Mouse (Mus musculus): Measurements from ENCODE around the gene Zfp787.
A peak's percentile ranks its signal among the peaks of the same experiment; 100 is the strongest.

Gene Zfp787

DNA sequence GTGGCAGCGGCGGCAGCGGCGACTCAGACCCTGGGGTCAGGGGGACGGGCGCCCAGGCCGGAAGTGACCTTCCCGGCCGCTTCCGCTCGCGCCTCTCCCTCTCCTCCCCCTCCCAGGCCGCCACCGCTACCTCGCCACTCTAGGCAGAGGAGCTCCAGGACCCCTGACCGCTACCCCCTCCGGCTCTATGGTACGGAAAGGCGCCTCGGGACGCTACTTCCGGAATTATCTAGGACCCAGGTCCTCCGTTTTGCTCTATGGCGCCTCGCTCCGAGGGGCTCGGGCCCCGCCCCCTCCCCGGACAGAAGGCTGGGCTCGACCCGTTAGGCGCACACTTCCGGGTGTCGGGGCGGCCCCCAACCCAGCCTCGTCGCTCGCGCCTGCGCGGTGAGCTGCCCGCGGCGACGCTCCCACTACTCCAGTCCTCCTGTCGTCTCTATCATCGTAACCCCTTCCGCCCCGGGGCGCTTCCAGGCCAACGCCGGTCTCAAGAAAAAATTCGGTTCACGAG, at the start of gene Zfp787:
Gene Zfp787, minus strand, starts transcription at position 97 of the 511 bp plus-strand sequence.
- DNase-seq, result peak; percentile 95 to 96

DNA sequence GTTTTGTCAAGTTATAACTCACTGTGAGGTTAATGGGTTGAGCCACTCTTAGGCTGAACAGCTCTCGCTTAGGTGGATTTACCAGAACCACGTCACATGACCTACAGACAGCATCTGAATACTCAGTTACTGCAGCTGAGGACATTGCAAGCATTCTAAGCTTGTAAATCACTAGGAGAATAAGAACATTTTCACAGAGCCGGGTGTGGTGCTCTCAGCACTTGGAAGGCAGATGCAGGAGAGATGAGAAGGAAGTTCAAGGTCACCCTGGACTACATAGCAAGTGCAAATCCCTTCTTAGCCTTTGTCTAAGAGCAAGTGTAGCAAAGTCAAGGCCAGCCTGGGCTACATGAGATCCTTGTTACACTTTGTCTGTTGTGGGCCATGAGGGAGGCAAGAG, 48.4 kb upstream of the Zfp787 start:
- no peak for DNase-seq

DNA sequence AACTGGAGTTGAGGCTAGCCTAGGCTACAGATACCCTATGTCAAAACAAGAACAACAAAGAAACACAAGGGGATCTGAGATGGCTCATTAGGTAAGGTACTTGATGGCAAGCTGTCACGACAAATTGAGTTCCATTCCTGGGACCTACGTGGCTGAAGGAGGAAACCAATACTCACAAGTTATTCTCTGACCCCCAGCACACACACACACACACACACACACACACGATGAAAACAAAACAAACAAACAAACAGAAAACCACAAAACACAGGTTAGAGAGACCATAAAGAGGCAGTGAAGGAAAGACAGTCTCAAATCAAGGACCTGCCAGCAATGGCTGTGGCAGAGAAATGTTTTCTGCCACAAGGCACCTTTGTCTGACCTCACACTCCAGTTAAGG, 41.0 kb upstream of the Zfp787 start, which contains the start of gene Galp:
Gene Galp, plus strand, starts transcription at position 301 of the 400 bp plus-strand sequence.
- no peak for DNase-seq

DNA sequence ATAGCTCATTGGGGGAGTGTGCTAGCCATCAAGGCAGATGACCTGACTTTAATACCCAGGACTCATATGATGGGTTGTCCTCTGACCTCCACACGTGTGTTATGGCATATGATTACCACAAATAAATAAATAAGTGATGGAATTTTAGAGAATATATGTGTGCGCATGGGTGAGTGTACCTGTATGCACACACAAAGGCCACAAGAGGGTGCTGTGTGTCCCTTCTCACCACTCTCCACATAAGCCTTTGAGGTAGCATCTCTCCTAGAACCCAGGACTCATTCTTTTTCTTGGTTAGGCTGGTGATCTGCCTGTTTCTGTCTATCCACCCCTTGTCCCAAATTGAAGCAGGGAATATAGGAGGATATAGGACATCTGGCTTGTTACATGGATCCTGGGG, 40.0 kb upstream of the Zfp787 start:
- no peak for DNase-seq

DNA sequence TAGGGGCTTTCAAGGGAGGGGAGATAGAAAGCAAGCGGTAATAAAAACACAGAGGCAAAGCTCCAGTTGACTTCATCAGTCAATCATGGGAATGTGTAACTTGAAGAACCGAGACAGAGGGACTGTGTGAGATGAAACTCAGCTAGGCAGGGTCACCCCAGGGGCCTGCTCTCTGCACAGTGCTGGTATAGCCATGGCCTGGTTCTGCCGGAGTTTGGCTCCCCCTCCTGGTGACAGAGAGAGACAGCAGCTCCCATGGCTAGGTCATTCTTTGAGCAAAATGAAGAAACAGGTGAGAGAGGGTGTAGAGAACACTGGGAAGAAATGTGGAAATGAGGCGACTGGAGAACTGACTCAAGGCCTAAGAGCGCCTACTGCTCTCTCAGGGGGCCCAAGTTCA, 38.3 kb upstream of the Zfp787 start:
- peak; percentile 74 to 81 for DNase-seq

DNA sequence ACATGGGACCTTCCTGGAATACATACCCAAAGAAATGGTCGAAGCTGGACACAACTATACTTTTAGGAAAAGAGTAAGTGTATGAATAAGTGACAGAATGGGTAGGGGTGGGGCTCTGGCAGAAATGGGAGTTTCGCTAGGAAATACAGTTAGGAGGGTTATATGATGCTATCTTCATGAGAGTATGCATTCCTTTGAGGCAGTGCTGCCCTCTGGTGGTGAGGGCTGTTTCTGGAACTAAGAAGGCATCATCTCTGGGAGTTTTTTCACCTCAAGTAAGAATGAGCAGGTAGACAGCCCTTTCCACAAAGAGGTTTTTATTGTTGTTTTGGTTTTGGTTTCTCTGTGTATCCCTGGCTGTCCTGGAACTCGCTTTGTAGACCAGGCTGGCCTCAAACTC, 35.6 kb upstream of the Zfp787 start:
- peak; percentile 83 to 87 for DNase-seq

DNA sequence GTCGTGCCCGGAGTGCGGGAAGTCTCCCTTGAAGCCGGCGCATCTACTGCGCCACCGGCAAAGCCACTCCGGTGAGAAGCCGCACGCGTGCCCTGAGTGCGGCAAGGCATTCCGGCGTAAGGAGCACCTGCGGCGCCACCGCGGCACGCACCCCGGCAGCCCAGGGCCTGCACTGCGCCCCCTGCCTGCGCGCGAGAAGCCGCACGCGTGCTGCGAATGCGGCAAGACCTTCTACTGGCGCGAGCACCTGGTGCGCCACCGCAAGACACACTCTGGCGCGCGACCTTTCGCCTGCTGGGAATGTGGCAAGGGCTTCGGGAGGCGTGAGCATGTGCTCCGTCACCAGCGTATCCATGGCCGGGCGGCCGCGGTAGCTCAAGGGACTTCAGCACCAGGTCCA, 33.7 kb upstream of the Zfp787 start:
- DNase-seq, result peak; percentile 31 to 56

DNA sequence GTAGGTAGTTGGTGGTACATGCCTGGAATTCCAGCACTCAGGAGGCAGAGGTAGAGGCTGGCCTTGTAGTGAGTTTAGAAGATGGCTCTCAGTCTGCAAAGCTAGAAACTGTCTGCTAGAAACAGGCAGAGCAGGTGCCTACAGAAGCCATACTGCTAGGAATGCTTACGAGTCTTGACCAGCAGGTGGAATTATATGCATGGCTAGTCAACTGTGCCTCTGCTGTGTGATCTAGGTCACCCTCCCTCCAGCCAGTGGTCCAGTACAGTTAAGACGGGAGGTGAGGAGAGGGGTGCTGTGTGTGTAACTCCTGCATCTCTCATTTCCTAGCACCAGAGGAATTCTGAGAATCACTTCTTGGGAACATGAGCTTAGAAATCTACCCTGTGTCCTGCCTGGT, 31.0 kb upstream of the Zfp787 start:
- DNase-seq, result peak in 1 of 2 experiments; percentile 22

DNA sequence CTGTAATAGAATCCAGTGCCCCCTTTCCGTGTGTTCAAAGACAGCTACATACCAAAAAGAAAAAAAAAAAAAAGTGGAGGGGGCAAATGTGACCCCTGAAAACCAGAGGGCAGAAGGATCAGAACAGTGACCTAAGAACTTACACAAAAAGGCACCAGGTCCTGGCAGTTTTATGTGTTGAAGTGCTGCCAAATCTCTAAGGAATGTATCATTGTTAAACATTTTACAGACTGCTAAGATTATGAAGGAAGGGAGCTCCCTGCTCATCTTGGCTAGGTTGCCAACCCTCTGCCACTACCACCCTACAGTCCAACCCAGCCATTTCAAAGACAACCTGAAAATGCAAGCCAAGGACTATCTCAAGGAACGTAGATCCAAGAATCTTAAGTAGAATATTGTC, 30.4 kb upstream of the Zfp787 start:
- no peak for DNase-seq

DNA sequence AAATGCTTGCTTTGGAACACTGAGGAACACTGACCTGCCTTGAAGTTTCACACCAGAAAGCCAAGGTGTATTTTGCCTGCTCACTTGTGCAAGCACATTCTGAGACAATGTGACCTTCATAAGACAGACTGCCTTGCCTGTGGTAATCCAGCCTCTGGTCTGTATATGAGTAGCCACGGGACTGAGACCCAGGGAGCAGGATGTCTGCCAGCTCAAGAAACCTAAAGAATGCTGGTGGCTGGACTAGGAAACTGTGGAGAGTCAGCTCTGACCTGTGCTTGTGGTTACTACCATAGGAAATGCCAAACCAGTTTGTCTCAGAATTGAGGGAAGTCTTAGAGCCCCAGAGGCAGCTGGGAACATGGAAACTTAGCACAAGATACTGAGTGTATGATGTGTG, 29.6 kb upstream of the Zfp787 start:
- DNase-seq, result peak in 1 of 2 experiments; percentile 9

DNA sequence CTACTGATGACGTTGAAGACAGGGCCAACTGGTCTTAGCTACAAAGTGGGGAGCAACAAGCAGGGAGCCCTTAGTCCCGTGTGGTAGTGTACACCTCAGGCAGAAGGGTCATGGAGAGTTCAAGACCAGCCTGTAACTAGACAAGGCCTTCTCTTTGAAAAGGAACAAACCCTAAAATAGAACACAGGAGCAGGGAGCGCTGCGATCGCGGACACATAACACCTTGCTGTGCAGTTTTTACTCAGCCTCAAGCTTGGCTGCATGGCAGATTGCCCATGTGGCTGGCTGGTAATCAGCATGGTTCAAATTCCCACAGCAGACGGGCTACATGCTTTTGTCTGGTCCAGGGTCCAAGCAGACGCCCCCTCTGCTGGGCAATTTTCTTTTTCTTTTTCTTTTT, 28.7 kb upstream of the Zfp787 start:
- peak; percentile 49 to 68 for DNase-seq

DNA sequence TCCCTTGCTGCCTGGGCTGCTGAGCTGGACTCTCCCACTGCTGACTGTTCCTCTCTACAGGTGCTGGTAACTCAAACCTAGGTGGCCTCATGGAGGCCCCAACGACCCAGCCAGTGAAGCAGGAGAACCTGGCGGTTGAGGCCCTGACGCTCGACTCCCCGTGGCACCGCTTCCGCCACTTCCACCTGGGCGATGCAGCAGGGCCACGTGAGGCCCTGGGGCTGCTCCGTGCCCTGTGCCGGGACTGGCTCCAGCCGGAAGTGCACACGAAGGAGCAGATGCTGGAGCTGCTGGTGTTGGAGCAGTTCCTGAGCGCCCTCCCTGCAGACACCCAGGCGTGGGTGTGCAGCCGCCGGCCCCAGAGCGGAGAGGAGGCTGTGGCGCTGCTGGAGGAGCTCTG, 28.0 kb upstream of the Zfp787 start:
- peak; percentile 77 to 78 for DNase-seq

DNA sequence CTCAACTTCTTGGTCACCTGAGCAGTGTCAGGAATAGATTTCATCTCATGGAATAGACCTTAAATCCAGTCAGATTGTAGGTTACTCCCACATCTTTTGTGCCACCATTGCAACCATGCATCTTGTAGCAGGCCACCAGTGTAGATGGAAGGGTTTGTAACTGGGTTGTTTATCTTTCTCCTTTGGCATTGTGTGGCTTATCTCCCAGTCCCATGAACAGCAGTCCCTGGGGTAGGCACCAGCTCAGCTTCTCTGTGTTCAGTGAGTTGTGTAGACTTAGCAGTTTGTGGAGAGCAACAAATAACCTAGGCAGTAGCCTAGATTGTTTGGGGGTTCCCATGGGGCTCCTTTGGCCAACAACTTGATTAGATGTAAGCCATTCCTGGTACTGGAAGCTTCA, 27.1 kb upstream of the Zfp787 start:
- no peak for DNase-seq

DNA sequence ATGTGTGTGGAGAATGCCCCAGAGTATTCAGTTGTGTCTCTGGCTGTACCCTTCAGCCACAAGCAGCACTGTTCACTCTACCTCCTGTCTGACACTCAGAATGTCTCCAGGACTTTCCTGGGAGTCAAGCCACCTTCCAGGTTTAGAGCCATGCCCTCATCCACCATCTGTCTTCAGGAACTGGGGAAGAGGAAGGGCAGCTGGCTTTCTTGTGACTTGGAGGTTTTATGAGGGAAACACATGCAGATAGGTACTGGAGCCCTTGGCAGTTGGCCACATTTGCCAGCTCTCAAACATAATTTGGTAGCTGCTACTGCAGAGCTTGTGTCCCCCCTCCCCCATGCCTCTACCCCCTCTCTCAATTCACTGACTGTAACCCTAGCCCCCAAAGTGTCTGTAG, 23.2 kb upstream of the Zfp787 start:
- DNase-seq, result peak; percentile 73 to 81

DNA sequence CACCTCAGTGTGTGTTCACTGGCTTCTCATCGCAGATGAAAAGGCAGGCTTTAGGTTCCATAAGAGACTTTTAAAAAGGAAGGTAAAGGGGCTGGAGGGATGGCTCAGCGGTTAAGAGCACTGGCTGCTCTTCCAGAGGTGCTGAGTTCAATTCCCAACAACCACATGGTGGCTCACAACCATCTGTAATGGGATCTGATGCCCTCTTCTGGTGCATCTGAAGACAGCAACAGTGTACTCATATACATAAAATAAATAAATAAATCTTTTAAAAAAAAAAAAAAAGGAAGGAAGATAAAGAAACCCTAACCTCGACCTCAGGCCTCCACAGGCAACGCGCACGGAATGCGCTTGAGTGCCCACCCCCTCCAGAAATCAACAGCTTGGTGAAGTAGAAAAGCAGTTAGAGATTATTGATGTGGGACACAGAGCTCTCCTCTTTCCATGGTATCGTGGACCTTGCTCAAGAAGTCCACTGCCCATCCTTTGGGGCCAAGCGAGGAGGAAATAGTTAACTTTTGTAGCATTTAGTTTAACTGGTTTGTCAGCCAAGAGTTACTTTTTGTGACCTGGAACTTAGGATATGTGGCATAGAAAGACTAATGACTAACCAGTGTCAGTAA, 18.7 kb upstream of the Zfp787 start:
- DNase-seq, result peak in 1 of 2 experiments; percentile 14

DNA sequence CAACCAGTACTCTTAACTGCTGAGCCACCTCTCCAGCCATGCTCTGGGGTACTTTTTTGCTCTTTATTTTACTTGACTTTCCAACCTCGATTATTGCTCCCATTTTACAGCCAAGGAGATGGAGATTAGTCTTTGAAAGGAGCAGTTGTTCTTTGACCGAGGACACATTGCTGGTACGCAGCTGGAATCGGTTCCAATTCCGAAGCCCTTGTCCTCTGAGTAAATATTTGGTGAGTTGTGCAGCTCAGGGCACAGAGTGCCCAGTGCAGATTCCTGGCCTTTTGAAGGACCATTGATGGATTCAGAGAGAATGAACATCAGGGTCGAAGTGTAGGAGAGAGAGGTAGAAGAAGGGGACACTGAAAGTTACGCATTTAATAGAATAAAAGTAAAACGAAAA, 18.1 kb upstream of the Zfp787 start:
- peak in 1 of 2 experiments; percentile 17 for DNase-seq

DNA sequence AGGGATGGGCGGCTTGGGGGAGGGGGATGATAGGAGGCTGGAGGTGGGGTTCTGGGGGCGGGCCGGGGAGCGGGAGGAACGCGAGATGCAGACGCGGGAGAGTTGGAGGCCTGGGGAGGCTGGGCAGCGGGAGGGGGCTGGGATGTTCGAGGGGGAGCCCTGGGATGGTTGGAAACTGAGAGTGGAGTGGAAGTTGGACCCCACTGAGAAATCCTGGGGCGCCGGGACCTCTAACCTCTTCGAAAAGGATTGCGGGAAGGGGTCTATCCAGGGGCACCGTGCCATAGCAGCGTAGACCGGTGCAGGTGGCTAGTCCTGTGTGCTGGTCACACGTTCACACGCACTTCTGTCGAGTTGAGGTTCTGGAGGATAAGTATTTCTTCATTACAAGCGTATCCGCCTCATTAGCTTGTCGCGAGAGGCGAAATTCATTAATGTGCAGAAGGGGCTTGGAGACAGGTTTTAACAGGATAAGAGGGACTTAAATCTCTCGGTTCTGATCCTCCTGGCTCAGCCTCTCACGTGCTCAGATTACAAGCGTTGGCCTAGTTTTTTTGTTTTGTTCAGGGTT, 17.0 kb upstream of the Zfp787 start:
- peak in 1 of 2 experiments; percentile 66 for DNase-seq

DNA sequence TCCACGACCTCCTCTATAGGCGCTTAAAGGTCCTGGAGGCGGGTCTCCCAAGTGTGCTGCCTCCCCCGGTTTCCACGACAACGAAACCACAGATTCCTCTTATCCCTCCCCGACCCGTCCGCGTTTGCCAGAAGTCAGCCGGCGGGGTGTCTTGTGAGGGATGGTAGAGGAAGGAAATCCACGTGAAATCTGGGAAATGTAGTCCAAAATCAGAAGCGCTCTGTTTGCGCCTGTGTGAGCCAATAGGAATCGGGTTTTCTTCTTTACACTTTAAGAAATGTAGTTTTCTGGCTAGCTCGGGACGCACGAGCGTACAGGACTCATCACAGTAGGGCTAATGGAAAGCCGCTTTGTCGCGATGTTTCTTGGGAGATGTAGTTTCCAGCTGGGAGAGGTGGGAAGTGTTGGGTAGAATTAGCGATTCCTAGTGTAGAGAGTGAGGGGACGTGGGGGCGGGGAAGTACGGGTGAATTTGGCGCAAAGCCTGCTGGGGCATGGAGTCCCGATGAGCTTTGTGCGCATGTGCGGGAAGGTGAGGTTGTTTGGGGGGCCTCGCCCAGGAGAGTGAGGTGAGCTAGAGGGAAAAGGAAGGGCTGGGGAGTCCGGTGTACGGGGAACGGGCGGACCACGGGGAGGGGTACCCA, 16.3 kb upstream of the Zfp787 start, which contains the start of gene Zfp444:
Gene Zfp444, plus strand, starts transcription at position 221 of the 644 bp plus-strand sequence.
- DNase-seq, result peak; percentile 98

DNA sequence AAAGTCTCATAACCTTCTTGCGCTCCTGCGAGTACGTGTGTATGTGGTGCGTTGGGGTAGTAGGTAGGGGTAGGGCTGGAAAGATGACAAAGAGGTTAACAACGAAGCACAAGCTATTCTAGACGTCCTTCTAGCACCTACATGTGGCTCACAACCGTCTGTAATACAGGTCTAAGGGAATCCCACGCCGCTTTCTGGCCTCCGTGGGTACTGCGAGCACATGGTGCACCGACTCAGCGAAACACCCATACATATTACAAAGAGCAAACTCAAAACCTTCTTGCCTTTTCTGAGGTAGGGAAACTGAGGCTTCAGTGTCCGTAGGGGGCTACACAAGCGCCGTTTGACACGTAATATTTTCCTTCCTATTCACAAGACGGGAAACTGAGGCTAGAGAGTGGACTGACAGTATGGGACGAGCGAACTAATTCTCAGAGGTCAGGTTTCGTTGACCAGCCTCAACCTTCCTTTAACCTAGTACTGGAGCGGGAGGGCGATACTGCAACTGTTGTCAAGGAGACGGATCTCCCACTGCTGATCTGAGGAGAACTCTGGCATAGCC, 15.7 kb upstream of the Zfp787 start:
- DNase-seq, result peak; percentile 64 to 71

DNA sequence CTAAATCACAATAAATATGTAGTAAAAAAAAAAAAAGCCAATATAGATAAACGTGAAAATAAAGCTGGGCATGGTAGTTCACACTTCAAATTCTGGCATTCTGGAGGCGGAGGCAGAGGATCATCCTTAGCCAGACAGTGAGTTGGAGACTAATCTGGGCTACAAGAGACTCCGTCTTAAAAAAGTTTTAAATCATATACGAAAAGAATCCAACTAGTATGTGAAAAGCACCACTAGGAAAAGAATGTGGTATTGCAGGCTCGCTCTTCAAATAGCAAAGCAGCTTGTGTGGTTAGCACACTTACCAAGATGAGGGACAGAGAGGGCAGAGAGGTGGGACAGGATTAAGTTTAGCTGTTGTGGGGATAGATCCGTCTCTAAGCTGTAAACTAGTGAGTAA, 15.1 kb upstream of the Zfp787 start:
- no peak for DNase-seq

DNA sequence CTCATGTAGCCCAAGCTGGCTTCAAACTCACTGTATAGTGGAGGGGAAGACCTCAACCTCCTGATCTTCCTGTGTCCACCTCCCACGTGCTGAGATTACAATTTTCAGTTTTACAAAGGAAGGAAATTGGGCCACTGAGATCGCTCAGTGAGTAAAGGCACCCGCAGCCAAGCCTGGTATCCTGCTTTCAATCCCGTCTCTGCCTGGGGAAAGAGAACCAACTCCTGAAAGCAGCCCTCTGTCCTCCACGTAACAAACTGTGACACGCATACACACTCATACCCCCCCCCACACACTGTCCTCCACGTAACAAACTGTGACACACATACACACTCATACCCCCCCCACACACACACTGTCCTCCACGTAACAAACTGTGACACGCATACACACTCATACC, 14.6 kb upstream of the Zfp787 start:
- no peak for DNase-seq

DNA sequence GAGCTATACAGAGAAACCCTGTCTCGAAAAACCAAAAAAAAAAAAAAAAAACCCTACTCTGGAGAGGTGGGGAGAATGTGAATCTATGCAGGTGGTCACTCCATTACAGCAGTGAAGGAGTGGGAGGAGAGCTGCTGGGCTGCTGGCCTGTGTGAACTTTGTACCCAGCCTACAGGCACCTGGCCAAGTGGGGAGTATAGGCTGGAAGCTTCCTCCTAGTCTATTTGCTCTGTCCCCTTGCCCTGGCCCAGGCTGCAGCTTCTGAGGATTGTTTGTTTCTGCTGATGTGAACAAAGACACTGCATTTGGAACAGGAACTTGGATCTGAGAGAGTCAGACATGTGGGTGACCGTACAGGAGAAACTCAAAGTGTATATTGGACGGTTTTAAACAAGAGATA, 13.6 kb upstream of the Zfp787 start:
- DNase-seq, result no peak

DNA sequence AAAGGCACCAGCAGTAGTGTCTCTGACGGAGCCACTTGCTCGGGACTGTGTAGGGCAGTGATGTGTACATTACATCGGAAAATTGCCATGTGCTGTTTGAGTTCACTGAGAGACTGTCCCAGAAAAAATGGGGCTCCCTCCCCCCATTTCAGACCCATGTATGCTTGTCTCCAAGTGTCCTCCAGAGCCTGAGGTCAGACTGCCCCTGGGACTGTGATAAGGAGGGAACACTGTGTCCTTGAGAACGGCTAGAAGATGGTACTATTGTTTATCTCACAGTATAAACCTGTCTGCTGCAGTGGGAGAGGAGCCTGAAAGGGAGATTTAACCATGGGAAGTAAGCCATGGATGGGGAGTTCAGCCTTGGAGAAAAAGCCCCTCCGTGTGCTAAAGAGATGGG, 8.9 kb upstream of the Zfp787 start:
- DNase-seq, result no peak

DNA sequence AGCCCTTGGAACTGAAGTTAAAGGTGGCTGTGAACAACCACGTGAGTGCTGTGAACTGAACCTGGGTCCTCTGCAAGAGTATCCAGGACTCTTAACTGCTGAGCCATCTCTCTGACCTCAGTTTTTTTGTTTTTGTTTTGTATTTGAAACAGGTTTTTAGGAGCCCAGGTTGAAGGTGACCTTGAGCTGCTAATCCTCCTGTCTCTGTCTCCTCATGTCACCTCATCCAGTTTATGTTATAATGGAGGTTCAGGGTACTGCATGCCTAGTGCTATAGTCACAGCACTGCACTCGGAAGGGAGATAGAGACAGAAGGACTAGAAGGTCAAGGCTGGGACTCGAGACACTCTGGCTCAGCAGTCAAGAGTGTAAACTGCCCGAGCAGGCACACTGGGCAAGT, 6.4 kb upstream of the Zfp787 start:
- no peak for DNase-seq

Measured in cerebellum, adult 18-20 months (tissue).